Mouse (Mus musculus) brown adipose tissue, adult 24 weeks (tissue): Measurements from ENCODE around the gene Sp6. TPM values are rescaled to one million over a fixed set of nuclear protein-coding genes. Genes with fewer than 3 reads are reported as not detected.
A peak's percentile ranks its signal among the peaks of the same experiment; 100 is the strongest.

Experiments
- H3K27ac ChIP-seq: fragments of 200-500 bp; replicated peaks from 2 replicates; pipeline ENCODE4 v1.5.1; 2012; ENCODE audit warnings: low read depth, mild to moderate bottlenecking, low read length
- H3K4me1 ChIP-seq: fragments of 200-500 bp; 2 replicates; pipeline ENCODE4 v1.6.1; 2012; ENCODE audit warnings: low read length, mixed read lengths; ENCODE audit not compliant: control insufficient read depth, insufficient read depth, insufficient read length
- H3K4me3 ChIP-seq: fragments of 200-500 bp; 2 replicates; pipeline ENCODE4 v1.5.1; 2012; ENCODE audit warnings: low read depth, mild to moderate bottlenecking, low read length, moderate library complexity; ENCODE audit not compliant: insufficient read depth
- polyA plus RNA-seq: library from polyadenylated mRNA; stranded (reverse); fragments of >200 nt; gene quantifications from 2 replicates; pipeline ENCODE4 v1.2.4, GENCODE M21; 2012; ENCODE audit not compliant: missing spikeins, insufficient read depth, insufficient read length

Gene Sp6
- polyA plus RNA-seq, 1 experiment = not detected

- Histone ChIP-seq H3K4me1 (peaks cover 4% of the 10 kb centered on the region), H3K27ac (no peak overlapping the region; the same call in 1 of the 2 replicates), H3K4me3 (peak overlapping the region; percentile 47)
Observed at GRCm38 (mm10) chr11:97025721-97026344, 12.6 kb downstream of the Sp6 start.

GRCm38 (mm10) chr11:97029686-97030417 is 16.7 kb downstream of the Sp6 start, which contains the start of gene Scrn2:
TSS of gene Scrn2 (plus strand) at chr11:97029938.
- peak within 1 kb of the TSS; percentile 81 for H3K4me3 ChIP-seq
- H3K27ac ChIP-seq = peak within 1 kb of the TSS; percentile 77
- H3K4me1 ChIP-seq = peaks cover 4% of the 10 kb centered on the region

- peaks cover 4% of the 10 kb centered on the region for H3K4me1 ChIP-seq
- peak overlapping the region; percentile 81 for H3K4me3 ChIP-seq
- no peak overlapping the region for H3K27ac ChIP-seq
Observed at GRCm38 (mm10) chr11:97030426-97030825, 17.2 kb downstream of the Sp6 start.

- no peak overlapping the region for H3K27ac ChIP-seq
- H3K4me3 ChIP-seq = no peak overlapping the region
- H3K4me1 ChIP-seq = no peaks in the 10 kb centered on the region; the same call in 1 of the 2 replicates
Observed at GRCm38 (mm10) chr11:97031977-97032376, 18.8 kb downstream of the Sp6 start.

GRCm38 (mm10) chr11:97032499-97032898 is 19.3 kb downstream of the Sp6 start:
- H3K27ac ChIP-seq = no peak overlapping the region
- H3K4me1 ChIP-seq = no peaks in the 10 kb centered on the region; the same call in 1 of the 2 replicates
- H3K4me3 ChIP-seq = no peak overlapping the region

GRCm38 (mm10) chr11:97033781-97034180 is 20.6 kb downstream of the Sp6 start:
- no peak overlapping the region for H3K27ac ChIP-seq
- no peaks in the 10 kb centered on the region; the same call in 1 of the 2 replicates for H3K4me1 ChIP-seq
- H3K4me3 ChIP-seq = no peak overlapping the region

GRCm38 (mm10) chr11:97036141-97036540 is 22.9 kb downstream of the Sp6 start:
- H3K4me1 ChIP-seq = no peaks in the 10 kb centered on the region
- no peak overlapping the region for H3K4me3 ChIP-seq
- H3K27ac ChIP-seq = no peak overlapping the region

- Histone ChIP-seq H3K4me1 (no peaks in the 10 kb centered on the region; the same call in 1 of the 2 replicates), H3K27ac (no peak overlapping the region)
Observed at GRCm38 (mm10) chr11:97038881-97039280, 25.7 kb downstream of the Sp6 start.

GRCm38 (mm10) chr11:97040301-97041021 is 27.3 kb downstream of the Sp6 start:
- Histone ChIP-seq H3K4me3 (peak overlapping the region; percentile 65; the same call in 1 of the 2 replicates), H3K4me1 (no peaks in the 10 kb centered on the region; the same call in 1 of the 2 replicates), H3K27ac (no peak overlapping the region)

More at GRCm38 (mm10) chr11:97038881-97039280, 25.7 kb downstream of the Sp6 start:
- no peak overlapping the region for H3K4me3 ChIP-seq

- H3K27ac ChIP-seq = peak within 1 kb of the TSS; percentile 65
- H3K4me1 ChIP-seq = no peaks in the 10 kb centered on the region; the same call in 1 of the 2 replicates
- peak within 1 kb of the TSS; percentile 68 for H3K4me3 ChIP-seq
Observed at GRCm38 (mm10) chr11:97041022-97041899, 28.1 kb downstream of the Sp6 start, which contains the start of the genes Lrrc46 and Mrpl10. TSS of gene Lrrc46 (minus strand) at chr11:97041407. TSS of gene Mrpl10 (plus strand) at chr11:97041560.

GRCm38 (mm10) chr11:97044902-97045301 is 31.7 kb downstream of the Sp6 start:
- no peaks in the 10 kb centered on the region; the same call in 1 of the 2 replicates for H3K4me1 ChIP-seq
- H3K27ac ChIP-seq = no peak overlapping the region
- H3K4me3 ChIP-seq = no peak overlapping the region

GRCm38 (mm10) chr11:97045861-97046260 is 32.7 kb downstream of the Sp6 start:
- Histone ChIP-seq H3K4me1 (no peaks in the 10 kb centered on the region; the same call in 1 of the 2 replicates), H3K27ac (no peak overlapping the region), H3K4me3 (no peak overlapping the region)

- Histone ChIP-seq H3K27ac (no peak overlapping the region), H3K4me3 (no peak overlapping the region), H3K4me1 (peaks cover 13% of the 10 kb centered on the region)
Observed at GRCm38 (mm10) chr11:97048090-97048650, 35.0 kb downstream of the Sp6 start.

GRCm38 (mm10) chr11:97049492-97050085 is 36.4 kb downstream of the Sp6 start:
- Histone ChIP-seq H3K27ac (no peak overlapping the region), H3K4me3 (no peak overlapping the region), H3K4me1 (peaks cover 13% of the 10 kb centered on the region)
